Mouse (Mus musculus) brain, embryonic 14.5 days (tissue): ENCODE results near the gene Bcar3.

Experiments
- CTCF ChIP-seq: fragments of 200-500 bp; IDR thresholded peaks from 2 replicates; pipeline ENCODE4 v1.5.1; 2012; ENCODE audit warnings: inconsistent platforms, mild to moderate bottlenecking, moderate library complexity, borderline replicate concordance; ENCODE audit not compliant: insufficient read depth, insufficient read length; ENCODE audit errors: extremely low read depth
- POLR2A ChIP-seq: fragments of 200-500 bp; IDR thresholded peaks from 2 replicates; pipeline ENCODE4 v1.6.1; 2012; ENCODE audit warnings: mild to moderate bottlenecking, inconsistent platforms, borderline replicate concordance; ENCODE audit not compliant: poor library complexity, insufficient read depth, insufficient read length, severe bottlenecking; ENCODE audit errors: extremely low read depth

GRCm38 (mm10) chr3:122376011-122376410 is 82.1 kb downstream of the Bcar3 start:
- TF ChIP-seq POLR2A (no peak), CTCF (no peak)
